Mouse (Mus musculus) embryonic facial prominence, embryonic 12.5 days (tissue): ENCODE data around the gene Mrgprf. TPM values are rescaled to one million over a fixed set of nuclear protein-coding genes. Genes with fewer than 3 reads are reported as not detected.
A peak's percentile ranks its signal among the peaks of the same experiment; 100 is the strongest.

Experiments used
- ATAC-seq: fragments of 200-750 bp; cut with Nextera tagmentation; 2 replicates; pipeline ENCODE4 v1.8.0; 2017; ENCODE audit not compliant: insufficient number of reproducible peaks, insufficient read depth, low FRiP score, low TSS enrichment
- H3K27ac ChIP-seq: fragments of 300-500 bp; sonication (generic); 2 replicates; pipeline ENCODE4 v1.5.1; 2016; ENCODE audit warnings: mild to moderate bottlenecking
- H3K27me3 ChIP-seq: fragments of 300-500 bp; sonication (generic); 2 replicates; pipeline ENCODE4 v1.6.1; 2016; ENCODE audit warnings: mild to moderate bottlenecking, moderate library complexity
- H3K36me3 ChIP-seq: fragments of 300-500 bp; sonication (generic); 2 replicates; pipeline ENCODE4 v1.6.1; 2016; ENCODE audit warnings: mild to moderate bottlenecking
- H3K4me1 ChIP-seq: fragments of 300-500 bp; sonication (generic); 2 replicates; pipeline ENCODE4 v1.6.1; 2016
- H3K4me2 ChIP-seq: fragments of 300-500 bp; sonication (generic); replicated peaks from 2 replicates; pipeline ENCODE4 v1.6.1; 2016; ENCODE audit warnings: mild to moderate bottlenecking, moderate library complexity
- H3K4me3 ChIP-seq: fragments of 300-500 bp; sonication (generic); 2 replicates; pipeline ENCODE4 v1.5.1; 2016; ENCODE audit warnings: mild to moderate bottlenecking
- H3K9ac ChIP-seq: fragments of 300-500 bp; sonication (generic); 2 replicates; pipeline ENCODE4 v1.6.1; 2016; ENCODE audit warnings: mild to moderate bottlenecking, moderate library complexity
- H3K9me3 ChIP-seq: fragments of 300-500 bp; sonication (generic); 2 replicates; pipeline ENCODE4 v1.6.1; 2016; ENCODE audit warnings: mild to moderate bottlenecking, moderate library complexity
- WGBS: fragments of 180-500 bp; shearing (Covaris S2); methylation state at CpG from one replicate; pipeline ENCODE4 v1.1.7; 2016; 5-methylcytosine and 5-hydroxymethylcytosine counted together
- polyA plus RNA-seq: library from polyadenylated mRNA; unstranded; fragments of >200 nt; fragmentation: Nextera tagmentation; extraction: Ambion mirVana; gene quantifications from 2 replicates; pipeline ENCODE4 v1.2.1, GENCODE M21; 2016

Mrgprf gene
- polyA plus RNA-seq, 1 experiment from 2014 or later: 0.35 TPM

GRCm38 (mm10) chr7:145283487-145284187 is 17.0 kb upstream of the Mrgprf start, which contains the start of gene Tpcn2:
Gene Tpcn2 (minus strand): TSS chr7:145284011.
- peak within 1 kb of the TSS; percentile 83 for H3K4me2 ChIP-seq
- H3K9ac ChIP-seq: peak within 1 kb of the TSS; percentile 55
- H3K4me3 ChIP-seq: peak within 1 kb of the TSS; percentile 53
- no peaks in the 10 kb centered on the region for H3K9me3 ChIP-seq
- no peaks in the 10 kb centered on the region for H3K27me3 ChIP-seq
- peak; percentile 85 for ATAC-seq
- WGBS: 2% methylated on average over 18 of the region's 18 CpGs
- peaks cover 16% of the 10 kb centered on the region for H3K36me3 ChIP-seq
- peaks cover 27% of the 10 kb centered on the region for H3K4me1 ChIP-seq
- H3K27ac ChIP-seq: no peak within 1 kb of the TSS

GRCm38 (mm10) chr7:145284293-145284692 is 16.3 kb upstream of the Mrgprf start:
- Histone ChIP-seq H3K9me3 (no peaks in the 10 kb centered on the region), H3K4me2 (peak overlapping the region; percentile 83), H3K4me3 (peak overlapping the region; percentile 53; the same call in 1 of the 2 replicates), H3K4me1 (peaks cover 27% of the 10 kb centered on the region), H3K36me3 (peaks cover 10% of the 10 kb centered on the region), H3K27ac (no peak overlapping the region), H3K9ac (no peak overlapping the region), H3K27me3 (no peaks in the 10 kb centered on the region)
- no peak for ATAC-seq
- WGBS: 46% methylated on average over 3 of the region's 3 CpGs

- H3K4me3 ChIP-seq: no peak overlapping the region
- no peak overlapping the region for H3K27ac ChIP-seq
- H3K9ac ChIP-seq: no peak overlapping the region
- no peak for ATAC-seq
- no peaks in the 10 kb centered on the region for H3K27me3 ChIP-seq
- H3K4me2 ChIP-seq: no peak overlapping the region
- WGBS: 83% methylated on average over 4 of the region's 4 CpGs
- no peaks in the 10 kb centered on the region for H3K9me3 ChIP-seq
- no peaks in the 10 kb centered on the region for H3K36me3 ChIP-seq
- H3K4me1 ChIP-seq: peaks cover 27% of the 10 kb centered on the region
Measured at GRCm38 (mm10) chr7:145285476-145285875, 15.2 kb upstream of the Mrgprf start.

- H3K27me3 ChIP-seq: no peaks in the 10 kb centered on the region
- no peaks in the 10 kb centered on the region for H3K36me3 ChIP-seq
- peaks cover 16% of the 10 kb centered on the region for H3K4me1 ChIP-seq
- no peak overlapping the region for H3K4me2 ChIP-seq
- H3K27ac ChIP-seq: no peak overlapping the region
- H3K4me3 ChIP-seq: no peak overlapping the region
- H3K9ac ChIP-seq: no peak overlapping the region
- 72% methylated on average over 6 of the region's 6 CpGs for whole genome bisulfite sequencing
- ATAC-seq: no peak
- no peaks in the 10 kb centered on the region for H3K9me3 ChIP-seq
Measured at GRCm38 (mm10) chr7:145287410-145287809, 13.2 kb upstream of the Mrgprf start.

- no peak overlapping the region for H3K9ac ChIP-seq
- no peak for ATAC-seq
- H3K4me3 ChIP-seq: no peak overlapping the region
- 25% methylated on average over 5 of the region's 5 CpGs for WGBS
- H3K9me3 ChIP-seq: no peaks in the 10 kb centered on the region
- no peaks in the 10 kb centered on the region for H3K27me3 ChIP-seq
- no peak overlapping the region for H3K4me2 ChIP-seq
- H3K4me1 ChIP-seq: peaks cover 1% of the 10 kb centered on the region; the same call in 1 of the 2 replicates
- H3K27ac ChIP-seq: no peak overlapping the region
- no peaks in the 10 kb centered on the region for H3K36me3 ChIP-seq
Measured at GRCm38 (mm10) chr7:145289302-145289701, 11.3 kb upstream of the Mrgprf start.

GRCm38 (mm10) chr7:145291847-145292246 is 8.8 kb upstream of the Mrgprf start:
- WGBS: 90% methylated on average over 2 of the region's 2 CpGs
- no peaks in the 10 kb centered on the region for H3K4me1 ChIP-seq
- H3K27me3 ChIP-seq: no peaks in the 10 kb centered on the region
- no peaks in the 10 kb centered on the region for H3K9me3 ChIP-seq
- no peak for ATAC-seq
- H3K36me3 ChIP-seq: no peaks in the 10 kb centered on the region
- no peak overlapping the region for H3K4me2 ChIP-seq
- no peak overlapping the region for H3K9ac ChIP-seq
- H3K4me3 ChIP-seq: no peak overlapping the region
- H3K27ac ChIP-seq: no peak overlapping the region

GRCm38 (mm10) chr7:145292726-145293125 is 7.9 kb upstream of the Mrgprf start:
- H3K4me1 ChIP-seq: no peaks in the 10 kb centered on the region
- ATAC-seq: no peak
- WGBS: 63% methylated on average over 2 of the region's 2 CpGs
- H3K4me3 ChIP-seq: no peak overlapping the region
- no peaks in the 10 kb centered on the region for H3K9me3 ChIP-seq
- no peak overlapping the region for H3K4me2 ChIP-seq
- H3K36me3 ChIP-seq: no peaks in the 10 kb centered on the region
- H3K9ac ChIP-seq: no peak overlapping the region
- no peak overlapping the region for H3K27ac ChIP-seq
- no peaks in the 10 kb centered on the region for H3K27me3 ChIP-seq

GRCm38 (mm10) chr7:145293859-145294258 is 6.8 kb upstream of the Mrgprf start:
- Histone ChIP-seq H3K36me3 (no peaks in the 10 kb centered on the region), H3K9me3 (no peaks in the 10 kb centered on the region), H3K27ac (no peak overlapping the region), H3K27me3 (no peaks in the 10 kb centered on the region), H3K4me2 (no peak overlapping the region), H3K4me1 (no peaks in the 10 kb centered on the region), H3K4me3 (no peak overlapping the region), H3K9ac (no peak overlapping the region)
- ATAC-seq: no peak
- 37% methylated on average over 6 of the region's 6 CpGs for WGBS

- H3K4me2 ChIP-seq: no peak overlapping the region
- H3K27ac ChIP-seq: no peak overlapping the region
- H3K36me3 ChIP-seq: no peaks in the 10 kb centered on the region
- WGBS: 62% methylated on average over 3 of the region's 3 CpGs
- ATAC-seq: no peak
- H3K27me3 ChIP-seq: no peaks in the 10 kb centered on the region
- H3K4me3 ChIP-seq: no peak overlapping the region
- H3K9me3 ChIP-seq: no peaks in the 10 kb centered on the region
- H3K4me1 ChIP-seq: peaks cover 27% of the 10 kb centered on the region
- H3K9ac ChIP-seq: no peak overlapping the region
Measured at GRCm38 (mm10) chr7:145298666-145299490, 1.8 kb upstream of the Mrgprf start.

GRCm38 (mm10) chr7:145299562-145300320 is 887 bp upstream of the Mrgprf start:
- Histone ChIP-seq H3K36me3 (no peaks in the 10 kb centered on the region), H3K9me3 (no peaks in the 10 kb centered on the region), H3K4me2 (no peak overlapping the region), H3K27me3 (no peaks in the 10 kb centered on the region), H3K9ac (no peak overlapping the region), H3K27ac (no peak overlapping the region), H3K4me3 (no peak overlapping the region), H3K4me1 (peaks cover 27% of the 10 kb centered on the region)
- 60% methylated on average over 7 of the region's 7 CpGs for WGBS
- ATAC-seq: no peak

- H3K4me2 ChIP-seq: no peak overlapping the region
- ATAC-seq: no peak
Measured at GRCm38 (mm10) chr7:145301008-145301340, 346 bp downstream of the Mrgprf start.

More at GRCm38 (mm10) chr7:145301008-145301340, 346 bp downstream of the Mrgprf start:
- H3K27me3 ChIP-seq: no peaks in the 10 kb centered on the region
- H3K9ac ChIP-seq: no peak overlapping the region
- peaks cover 27% of the 10 kb centered on the region for H3K4me1 ChIP-seq
- no peaks in the 10 kb centered on the region for H3K36me3 ChIP-seq
- H3K4me3 ChIP-seq: no peak overlapping the region
- H3K27ac ChIP-seq: no peak overlapping the region
- no peaks in the 10 kb centered on the region for H3K9me3 ChIP-seq
